Mouse (Mus musculus): ENCODE measurements around the gene Wbp2.
A peak's percentile ranks its signal among the peaks of the same experiment; 100 is the strongest.
"Not testable (repeated sequence)": the region's sequence is repeated elsewhere in the genome, so short reads cannot be mapped to it uniquely, and the experiment has no call there.

Gene Wbp2

DNA sequence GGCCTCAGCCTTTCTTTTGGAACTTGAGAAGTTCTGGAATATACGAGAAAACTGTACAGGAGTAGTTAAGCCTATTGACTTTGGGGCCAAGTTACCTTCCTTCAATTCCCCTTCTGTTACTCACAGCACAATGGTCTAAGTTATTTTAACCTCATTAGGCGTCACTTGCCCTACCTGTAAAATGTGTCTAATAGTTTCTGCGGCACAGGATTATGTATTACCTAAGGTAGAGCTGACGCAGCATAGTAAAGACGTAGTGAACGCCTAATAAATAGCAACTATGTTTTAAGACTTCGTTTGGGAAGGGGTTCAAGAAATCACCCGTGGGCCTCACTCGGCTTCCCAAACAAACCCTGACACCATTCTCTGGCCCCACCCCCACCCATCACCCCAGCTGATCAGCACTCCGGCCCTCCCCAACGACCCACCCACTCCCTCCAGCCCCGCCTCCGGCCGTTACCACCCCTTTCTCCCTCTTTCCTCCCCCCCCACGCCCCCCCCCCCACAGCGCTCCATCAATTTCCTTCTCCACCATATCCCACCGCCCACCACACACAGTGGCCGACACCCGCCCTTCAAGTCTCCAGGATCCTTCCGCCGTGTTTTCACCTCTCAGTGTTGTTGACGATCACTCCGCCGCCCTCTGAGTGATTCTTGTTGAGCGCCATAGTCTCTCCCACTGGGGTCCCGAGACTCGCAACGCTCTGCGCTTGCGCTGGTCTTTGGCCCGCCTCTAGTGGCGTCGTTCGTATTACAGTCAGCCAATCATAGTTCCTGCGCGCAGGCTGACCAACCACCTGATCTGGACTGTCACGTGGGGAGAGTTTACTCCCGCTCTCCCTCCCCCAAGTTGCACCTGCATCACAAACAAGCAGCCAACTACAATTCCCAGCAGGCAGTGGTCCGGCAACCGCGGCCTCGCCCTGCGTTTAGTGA lies at the start of gene Wbp2:
TSS of gene Wbp2 (minus strand) at position 738 of the 936 bp plus-strand sequence.
- DNase-seq = peak; percentile 97

- no peak for DNase-seq
Measured at GRCm38 (mm10) chr11:116134171-116134570, 47.4 kb upstream of the Wbp2 start.

GRCm38 (mm10) chr11:116133497-116133896 lies 46.7 kb upstream of the Wbp2 start:
- no peak for DNase-seq

DNA sequence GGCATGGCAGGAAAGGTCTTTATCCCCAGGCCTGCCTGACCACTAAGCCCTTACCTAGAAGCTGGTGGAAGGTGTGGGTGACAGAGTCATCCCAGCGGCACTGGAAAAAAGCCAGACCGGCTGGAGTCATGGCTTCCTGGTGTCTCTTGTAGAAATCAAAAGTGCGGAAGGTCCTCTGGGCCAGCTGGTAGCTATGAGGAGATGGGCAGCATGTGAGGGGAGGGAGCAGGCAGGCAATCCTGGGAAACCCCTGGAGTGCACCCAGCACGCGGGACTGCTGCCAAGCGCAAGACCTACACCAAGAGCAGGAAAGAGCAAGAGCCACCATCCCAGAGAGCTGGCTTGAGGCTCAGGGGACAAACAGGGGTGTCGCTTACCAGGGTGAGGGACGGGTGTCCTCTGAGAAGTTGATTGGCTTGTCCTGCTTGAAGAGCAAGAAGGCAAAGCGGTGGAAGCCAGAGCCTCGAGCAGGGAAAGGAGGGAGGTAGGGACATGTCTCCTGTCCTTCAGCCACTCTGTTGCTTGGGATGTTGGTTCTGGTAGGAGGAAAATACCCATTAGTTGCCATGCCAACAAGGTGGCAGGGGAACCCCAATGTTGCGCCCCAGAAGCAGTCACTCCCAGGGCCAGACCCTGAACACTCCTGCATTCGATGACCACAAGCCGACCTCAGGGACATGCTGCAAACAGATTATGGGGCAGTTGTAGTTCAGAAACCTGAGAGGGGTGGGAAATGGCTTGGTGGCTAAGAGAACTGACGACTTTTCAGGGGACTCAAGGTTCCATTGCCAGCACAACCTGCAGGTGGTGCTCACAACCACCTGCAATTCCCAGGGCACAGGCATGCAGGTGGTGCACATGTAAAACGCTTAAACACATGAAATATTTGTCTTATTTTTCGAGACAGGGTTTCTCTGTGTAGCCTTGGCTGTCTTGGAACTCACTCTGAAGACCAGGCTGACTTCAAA lies 45.9 kb upstream of the Wbp2 start:
- DNase-seq = no peak

DNA sequence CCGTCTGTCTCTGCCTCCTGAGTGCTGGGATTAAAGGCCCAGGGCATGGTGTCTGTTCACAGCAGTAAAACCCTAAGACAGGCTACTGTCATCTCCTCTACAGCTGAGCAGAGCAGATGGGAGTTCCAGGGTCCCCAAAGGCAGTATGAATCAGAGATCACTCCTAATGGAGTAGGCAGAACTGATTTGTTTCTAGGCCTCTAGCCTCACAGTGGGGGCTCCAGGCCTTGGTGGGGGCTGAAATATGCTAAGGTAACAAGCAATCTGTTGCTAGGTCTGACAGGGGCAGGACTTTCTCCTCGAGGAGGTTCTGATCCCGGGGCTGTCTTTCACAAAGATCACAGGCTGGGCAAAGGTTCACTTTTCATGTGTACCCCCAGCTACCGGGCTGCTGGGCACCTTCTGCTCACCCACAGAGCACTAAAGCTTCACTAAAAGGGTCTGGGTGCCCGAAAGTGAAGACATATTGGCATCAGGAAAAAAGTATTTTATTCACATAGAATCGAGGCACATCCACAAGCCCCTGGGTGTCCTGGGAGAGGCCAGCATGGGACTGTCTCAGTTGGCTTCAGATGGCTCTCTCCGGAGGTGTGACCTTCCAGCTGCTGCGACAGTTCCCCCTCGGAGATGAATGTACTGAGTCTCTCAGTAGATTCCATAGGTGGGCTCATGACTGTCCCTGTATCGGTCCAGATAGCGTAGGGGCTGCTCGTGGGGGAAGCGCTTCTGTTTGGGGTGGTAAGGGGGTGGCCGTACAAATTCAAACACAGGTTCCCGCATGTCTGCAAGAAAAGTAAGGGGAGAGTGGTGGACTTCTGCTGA lies 44.8 kb upstream of the Wbp2 start:
- no peak for DNase-seq

DNA sequence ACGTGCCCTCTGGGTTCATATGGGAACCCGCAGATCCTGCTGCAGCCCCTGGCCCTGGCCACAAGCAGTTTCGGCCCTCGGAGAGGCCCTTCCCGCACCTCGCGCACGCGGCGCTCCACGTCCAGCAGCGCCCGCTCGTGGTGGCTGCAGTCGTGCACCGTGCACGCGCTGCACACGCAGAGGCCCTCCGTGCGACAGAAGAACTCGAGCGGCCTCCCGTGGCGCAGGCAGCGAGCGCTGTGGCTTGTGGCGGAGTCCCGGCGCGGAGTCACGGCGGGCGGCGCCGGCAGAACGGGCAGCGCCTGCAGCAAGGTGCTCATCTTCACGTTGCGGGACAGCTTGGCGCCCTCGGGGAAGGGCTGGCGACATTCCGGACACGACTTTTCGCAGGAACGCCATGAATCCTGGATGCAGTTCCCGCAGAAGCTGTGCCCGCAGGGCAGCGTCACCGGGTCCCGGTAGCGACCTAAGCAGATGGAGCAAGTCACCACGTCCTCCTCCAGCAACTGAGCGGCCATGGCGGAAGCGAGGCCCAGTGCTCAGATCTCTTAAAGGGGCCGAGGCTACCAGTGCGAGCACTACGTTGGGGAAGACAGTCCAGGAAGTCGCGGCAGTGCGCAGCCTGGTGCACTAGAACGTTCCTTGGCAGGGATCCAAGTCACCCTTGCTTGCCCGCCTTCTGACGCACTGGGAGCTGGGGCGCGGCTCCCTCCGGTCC lies 43.9 kb upstream of the Wbp2 start, which contains the start of gene Trim65:
TSS of gene Trim65 (minus strand) at position 641 of the 718 bp plus-strand sequence.
- peak; percentile 89 for DNase-seq

- peak; percentile 38 for DNase-seq
Measured at GRCm38 (mm10) chr11:116129993-116130487, 43.2 kb upstream of the Wbp2 start.

DNA sequence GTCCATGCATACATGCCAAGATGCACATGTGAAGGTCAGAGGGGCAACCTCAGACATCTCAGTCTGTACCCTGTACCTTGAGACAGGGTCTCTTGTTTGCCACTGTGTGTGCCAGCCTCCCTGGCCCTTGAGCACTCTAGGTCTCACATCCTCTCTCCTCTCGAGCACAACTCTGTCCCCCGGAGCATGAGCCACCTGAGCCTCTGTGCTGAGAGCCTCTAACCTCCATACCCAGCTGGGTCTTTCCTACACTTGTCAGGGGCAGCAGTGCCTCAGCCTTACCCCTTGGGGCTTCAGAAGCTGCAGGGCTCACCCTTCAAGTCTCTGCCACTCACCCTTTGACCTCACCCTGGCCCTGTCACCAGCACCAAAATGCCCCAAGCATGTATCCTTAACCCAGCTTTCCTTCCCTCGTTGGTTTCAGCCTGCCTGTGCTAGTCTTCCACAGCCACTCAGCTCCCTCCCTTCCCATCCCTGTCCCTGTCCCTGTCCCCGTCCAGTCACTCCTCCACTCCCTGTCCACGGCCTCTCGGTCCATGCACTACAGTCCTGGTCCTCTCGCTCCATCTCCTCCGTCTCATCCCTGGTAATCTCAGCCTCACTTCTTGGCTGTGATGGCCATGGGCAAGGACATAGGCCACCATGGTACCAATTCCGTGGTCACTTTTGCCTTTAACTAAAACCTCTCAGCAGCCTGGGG lies 42.4 kb upstream of the Wbp2 start:
- DNase-seq = no peak

DNA sequence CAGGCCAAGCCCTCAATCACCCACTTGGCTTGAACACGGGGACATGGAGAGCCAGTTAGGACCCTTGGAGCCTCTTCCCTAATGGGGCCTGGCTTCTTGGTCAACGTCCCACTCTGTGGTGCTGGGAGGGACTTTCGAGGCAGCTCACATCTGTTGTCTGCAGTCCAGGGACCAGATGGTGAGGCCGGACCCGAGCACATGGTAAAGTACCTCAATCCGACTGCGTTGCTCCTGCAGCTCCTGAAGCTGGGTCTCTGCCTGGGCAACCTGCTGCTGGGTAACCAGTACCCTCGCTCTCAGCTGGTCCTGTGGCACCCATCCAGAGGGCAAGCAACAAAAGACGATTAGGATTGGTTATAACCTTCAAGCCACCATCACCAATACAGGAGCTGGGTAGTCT lies 41.2 kb upstream of the Wbp2 start:
- DNase-seq = no peak

DNA sequence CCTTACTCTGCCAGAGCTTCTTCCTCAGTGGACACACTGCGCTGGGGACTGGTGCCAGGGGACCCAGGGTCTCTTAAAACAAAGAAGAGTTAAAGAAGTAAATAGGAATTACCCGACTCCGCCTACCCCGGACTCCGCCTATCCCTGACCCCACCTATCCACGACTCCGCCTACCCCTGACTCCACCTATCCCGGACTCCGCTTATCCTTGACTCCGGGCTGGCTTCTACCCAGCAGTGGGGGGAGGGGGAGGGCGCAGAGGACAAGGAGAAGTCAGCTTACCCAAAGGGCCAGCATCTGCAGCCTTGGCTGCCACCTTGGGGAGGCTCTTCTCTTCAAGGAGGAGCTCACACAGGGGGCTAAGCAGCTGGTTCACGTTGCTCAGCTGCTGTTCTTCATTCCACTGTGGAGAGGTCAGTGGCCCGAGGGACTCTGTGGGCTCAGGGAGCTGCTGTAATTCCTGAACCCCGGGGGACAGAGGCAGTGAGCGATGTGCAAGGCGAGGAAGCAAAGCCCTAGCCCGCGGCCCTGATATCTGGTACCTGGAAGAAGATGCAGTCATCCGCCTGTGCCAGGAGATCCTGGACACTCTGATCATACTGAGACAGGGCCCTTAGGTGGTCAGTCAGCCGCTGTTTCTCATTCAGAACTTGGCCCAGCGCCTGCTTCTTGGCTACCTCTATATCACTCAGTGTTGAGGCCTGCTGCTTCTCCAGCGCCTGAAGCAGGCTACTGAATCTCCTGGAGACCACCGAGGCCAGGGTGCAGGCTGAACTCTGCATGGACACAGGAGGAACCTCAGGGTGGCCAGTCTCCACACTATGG lies 40.6 kb upstream of the Wbp2 start, which contains the start of gene Trim47:
TSS of gene Trim47 (minus strand) at position 55 of the 825 bp plus-strand sequence.
- DNase-seq = no peak

DNA sequence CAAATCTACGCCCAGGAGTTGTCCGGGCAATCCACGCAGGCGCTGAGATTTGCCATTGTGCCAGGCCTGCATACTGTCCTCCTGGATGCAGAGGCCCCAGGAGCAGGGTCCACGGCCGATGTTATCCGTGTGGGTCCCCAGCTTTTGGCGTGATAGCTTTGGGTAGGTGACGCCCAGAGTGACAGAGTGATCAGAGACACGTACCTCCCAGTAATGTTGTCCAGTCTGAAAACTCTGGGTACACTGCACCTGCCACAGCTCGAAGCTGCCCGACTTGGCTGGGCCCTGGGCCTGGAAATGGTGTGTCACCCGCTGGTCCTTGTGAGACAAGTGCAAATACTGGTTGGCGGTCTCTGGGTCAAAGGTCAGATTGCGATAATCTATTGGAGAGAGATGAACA lies 39.5 kb upstream of the Wbp2 start:
- no peak for DNase-seq

DNA sequence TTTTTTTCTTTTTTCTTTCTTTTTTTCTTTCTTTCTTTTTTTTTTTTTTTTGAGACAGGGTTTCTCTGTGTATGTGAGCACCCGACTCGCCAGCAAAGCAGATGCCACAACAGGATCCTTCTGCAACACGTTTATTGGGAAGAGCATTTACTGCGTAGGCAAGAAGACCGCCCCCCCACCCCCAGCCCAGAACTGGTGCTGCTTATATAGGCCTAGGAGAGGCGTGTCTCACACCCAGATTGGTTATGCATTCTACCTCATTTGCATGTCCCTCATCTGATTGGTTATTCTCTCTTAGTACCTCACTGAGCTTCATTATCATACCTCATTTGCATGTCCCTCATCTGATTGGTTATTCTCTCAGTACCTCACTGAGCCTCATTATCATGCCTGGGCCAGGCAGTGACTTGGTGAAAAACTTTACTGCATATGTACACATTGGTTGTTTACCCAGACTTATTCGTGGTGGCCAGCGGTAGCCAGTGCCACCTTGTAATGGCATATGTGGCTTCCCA lies 35.0 kb upstream of the Wbp2 start:
- DNase-seq = not testable (repeated sequence)

GRCm38 (mm10) chr11:116117819-116118218 lies 31.0 kb upstream of the Wbp2 start:
- no peak for DNase-seq

GRCm38 (mm10) chr11:116117241-116117640 lies 30.4 kb upstream of the Wbp2 start:
- no peak for DNase-seq

- no peak for DNase-seq
Measured at GRCm38 (mm10) chr11:116111611-116112203, 24.9 kb upstream of the Wbp2 start.

- no peak for DNase-seq
Measured at GRCm38 (mm10) chr11:116111067-116111466, 24.3 kb upstream of the Wbp2 start.

GRCm38 (mm10) chr11:116110540-116110939 lies 23.7 kb upstream of the Wbp2 start:
- no peak for DNase-seq

- DNase-seq = no peak
Measured at GRCm38 (mm10) chr11:116110131-116110530, 23.3 kb upstream of the Wbp2 start.

DNA sequence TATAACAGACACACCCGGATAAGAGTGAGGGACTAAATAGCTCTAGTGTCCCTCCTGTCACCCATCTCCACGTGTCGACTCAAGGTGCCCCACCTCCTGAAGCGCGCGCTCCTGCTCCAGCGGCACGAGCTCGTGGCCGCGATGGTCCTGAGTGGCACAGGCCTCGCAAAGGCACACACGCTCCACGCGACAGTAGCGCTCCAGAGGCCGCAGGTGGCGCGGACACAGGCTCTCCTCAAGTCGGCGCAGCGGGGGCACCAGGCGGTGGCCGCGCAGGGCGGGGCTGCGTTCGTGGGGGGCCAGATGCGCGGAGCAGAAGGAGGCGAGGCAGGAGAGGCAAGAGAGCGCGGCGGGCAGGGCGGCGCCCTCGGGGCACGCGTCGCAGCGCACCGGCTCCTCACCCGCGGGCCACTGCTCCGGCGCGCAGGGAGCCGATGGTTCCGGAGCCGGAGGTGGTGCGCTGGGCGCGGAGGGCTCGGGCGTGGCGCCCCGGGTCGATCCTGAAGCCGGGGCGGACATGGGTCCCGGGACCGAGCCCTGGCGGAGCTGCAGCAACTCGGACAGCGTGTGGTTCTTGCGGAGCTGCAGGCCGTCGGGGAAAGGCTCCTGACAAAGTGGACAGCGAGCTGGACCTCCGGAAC lies 22.8 kb upstream of the Wbp2 start:
- DNase-seq = no peak

Measured in thymus, postnatal 25 days (tissue).